Mouse (Mus musculus) cerebellum, adult 2 months (tissue): ENCODE data around the gene Prlhr.

ENCODE experiments used
- CTCF ChIP-seq: fragments of 200-500 bp; IDR thresholded peaks from 2 replicates; pipeline ENCODE4 v1.5.1; 2011; ENCODE audit warnings: low read depth, mild to moderate bottlenecking, control low read depth, low read length, moderate library complexity, borderline replicate concordance; ENCODE audit not compliant: insufficient read depth
- POLR2A ChIP-seq: fragments of 200-500 bp; IDR thresholded peaks from 2 replicates; pipeline ENCODE4 v1.6.1; 2011; ENCODE audit warnings: low read length, control low read depth, borderline replicate concordance; ENCODE audit not compliant: insufficient read depth

GRCm38 (mm10) chr19:60461476-60461875 is 6.6 kb downstream of the Prlhr start:
- TF ChIP-seq POLR2A (no peak), CTCF (no peak)
